Mouse (Mus musculus): Measurements from ENCODE around the gene Car5b. TPM values are rescaled to one million over a fixed set of nuclear protein-coding genes. Genes with fewer than 3 reads are reported as not detected.
A peak's percentile ranks its signal among the peaks of the same experiment; 100 is the strongest.

Car5b gene
- polyA plus RNA-seq, 1 experiment from 2014 or later = 2.3 TPM

DNA sequence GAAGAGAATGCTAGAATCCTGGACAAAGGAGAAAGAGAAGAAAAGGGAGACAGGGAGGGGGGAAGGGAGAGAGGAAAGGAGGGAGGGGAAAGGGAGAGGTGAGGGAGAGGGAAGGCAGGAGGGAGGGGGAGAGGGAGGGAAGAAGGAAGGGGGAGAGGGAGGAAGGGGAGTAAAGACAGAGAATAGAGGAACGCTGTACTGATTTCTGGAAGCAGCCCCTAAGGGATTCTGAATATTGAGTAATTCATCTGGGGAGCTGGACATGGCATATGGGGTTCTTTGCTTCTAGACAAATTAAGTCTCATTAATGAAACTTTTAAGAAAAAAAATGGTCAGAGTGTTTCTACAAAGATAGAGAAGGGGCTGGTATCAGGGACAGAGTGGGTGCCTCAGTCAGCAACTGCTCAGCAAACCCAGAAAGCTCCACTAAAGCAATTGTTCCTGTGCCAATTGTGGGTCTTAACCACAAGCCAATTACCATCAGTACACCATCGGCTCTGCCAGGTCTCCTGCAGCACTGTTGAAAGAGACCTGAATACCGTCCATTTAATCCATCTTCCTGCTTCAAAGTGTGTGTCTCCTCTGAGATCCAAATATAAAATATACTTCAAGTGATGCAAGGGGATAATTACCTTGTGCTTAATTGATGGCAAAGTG, 40.0 kb downstream of the Car5b start:
- Histone ChIP-seq H3K9me3 (ENCODE audit: low read length) (no peaks in the 10 kb centered on the region), H3K27me3 (ENCODE audit: insufficient read depth, low read length) (peaks cover 2% of the 10 kb centered on the region; the same call in 1 of the 2 replicates), H3K4me1 (ENCODE audit: insufficient read depth, low read length) (no peaks in the 10 kb centered on the region), H3K4me2 (replicated peaks; ENCODE audit: low read depth, low read length) (no peak overlapping the region), H3K27ac (ENCODE audit: low read length) (no peak overlapping the region), H3K9ac (replicated peaks; ENCODE audit: low read length) (no peak overlapping the region), H3K36me3 (ENCODE audit: insufficient read depth, low read length) (no peaks in the 10 kb centered on the region), H3K4me3 (ENCODE audit: low read length) (no peak overlapping the region)
- no peak for ATAC-seq (ENCODE audit: low FRiP score, low TSS enrichment)
- 68% methylated on average over 3 of the region's 3 CpGs for WGBS

- Histone ChIP-seq H3K4me3 (ENCODE audit: low read length) (no peak overlapping the region), H3K4me2 (replicated peaks; ENCODE audit: low read depth, low read length) (no peak overlapping the region), H3K9ac (replicated peaks; ENCODE audit: low read length) (no peak overlapping the region), H3K9me3 (ENCODE audit: low read length) (no peaks in the 10 kb centered on the region), H3K36me3 (ENCODE audit: insufficient read depth, low read length) (no peaks in the 10 kb centered on the region), H3K4me1 (ENCODE audit: insufficient read depth, low read length) (no peaks in the 10 kb centered on the region), H3K27ac (ENCODE audit: low read length) (no peak overlapping the region), H3K27me3 (ENCODE audit: insufficient read depth, low read length) (peaks cover 2% of the 10 kb centered on the region; the same call in 1 of the 2 replicates)
- 78% methylated on average over 6 of the region's 6 CpGs for WGBS
- no peak for ATAC-seq (ENCODE audit: low FRiP score, low TSS enrichment)
These were observed 45.7 kb downstream of the Car5b start for GRCm38 (mm10) chrX:163982129-163982528.

GRCm38 (mm10) chrX:163981500-163981899, 46.3 kb downstream of the Car5b start:
- Histone ChIP-seq H3K27ac (ENCODE audit: low read length) (no peak overlapping the region), H3K4me1 (ENCODE audit: insufficient read depth, low read length) (no peaks in the 10 kb centered on the region), H3K9ac (replicated peaks; ENCODE audit: low read length) (no peak overlapping the region), H3K27me3 (ENCODE audit: insufficient read depth, low read length) (peaks cover 2% of the 10 kb centered on the region; the same call in 1 of the 2 replicates), H3K4me3 (ENCODE audit: low read length) (no peak overlapping the region), H3K9me3 (ENCODE audit: low read length) (no peaks in the 10 kb centered on the region), H3K36me3 (ENCODE audit: insufficient read depth, low read length) (no peaks in the 10 kb centered on the region), H3K4me2 (replicated peaks; ENCODE audit: low read depth, low read length) (no peak overlapping the region)
- 54% methylated on average over 4 of the region's 4 CpGs for WGBS
- no peak for ATAC-seq (ENCODE audit: low FRiP score, low TSS enrichment)

GRCm38 (mm10) chrX:163981092-163981491, 46.7 kb downstream of the Car5b start:
- Histone ChIP-seq H3K9me3 (ENCODE audit: low read length) (no peaks in the 10 kb centered on the region), H3K27me3 (ENCODE audit: insufficient read depth, low read length) (peaks cover 2% of the 10 kb centered on the region; the same call in 1 of the 2 replicates), H3K9ac (replicated peaks; ENCODE audit: low read length) (no peak overlapping the region), H3K4me2 (replicated peaks; ENCODE audit: low read depth, low read length) (no peak overlapping the region), H3K4me1 (ENCODE audit: insufficient read depth, low read length) (no peaks in the 10 kb centered on the region), H3K36me3 (ENCODE audit: insufficient read depth, low read length) (no peaks in the 10 kb centered on the region), H3K27ac (ENCODE audit: low read length) (no peak overlapping the region), H3K4me3 (ENCODE audit: low read length) (no peak overlapping the region)
- ATAC-seq (ENCODE audit: low FRiP score, low TSS enrichment) = no peak
- 93% methylated on average over 1 of the region's 1 CpGs for WGBS

- Histone ChIP-seq H3K4me3 (ENCODE audit: low read length) (peak within 1 kb of the TSS; percentile 74), H3K9me3 (ENCODE audit: low read length) (peaks cover under 1% of the 10 kb centered on the region; the same call in 1 of the 2 replicates), H3K27me3 (ENCODE audit: insufficient read depth, low read length) (peaks cover 5% of the 10 kb centered on the region; the same call in 1 of the 2 replicates), H3K27ac (ENCODE audit: low read length) (peak within 1 kb of the TSS; percentile 99), H3K4me2 (replicated peaks; ENCODE audit: low read depth, low read length) (peak within 1 kb of the TSS; percentile 60), H3K9ac (replicated peaks; ENCODE audit: low read length) (peak within 1 kb of the TSS; percentile 85), H3K4me1 (ENCODE audit: insufficient read depth, low read length) (0 out of 2 replicates have a peak, but pooled peaks cover 3% of the 10 kb centered on the region), H3K36me3 (ENCODE audit: insufficient read depth, low read length) (peaks cover 13% of the 10 kb centered on the region; the same call in 1 of the 2 replicates)
- ATAC-seq (ENCODE audit: low FRiP score, low TSS enrichment) = peak; percentile 95
- 11% methylated on average over 29 of the region's 29 CpGs for WGBS
These were observed 69.3 kb downstream of the Car5b start, which contains the start of gene Zrsr2 for GRCm38 (mm10) chrX:163958467-163958875. Zrsr2 (minus strand) TSS chrX:163958661.

- peak; percentile 94 for ATAC-seq (ENCODE audit: low FRiP score, low TSS enrichment)
These were observed 69.9 kb downstream of the Car5b start for GRCm38 (mm10) chrX:163957803-163958466.

GRCm38 (mm10) chrX:163957381-163957780, 70.4 kb downstream of the Car5b start:
- Histone ChIP-seq H3K4me2 (replicated peaks; ENCODE audit: low read depth, low read length) (peak overlapping the region; percentile 60), H3K9me3 (ENCODE audit: low read length) (no peaks in the 10 kb centered on the region; the same call in 1 of the 2 replicates), H3K4me3 (ENCODE audit: low read length) (peak overlapping the region; percentile 74), H3K27ac (ENCODE audit: low read length) (peak overlapping the region; percentile 99), H3K27me3 (ENCODE audit: insufficient read depth, low read length) (peaks cover 5% of the 10 kb centered on the region; the same call in 1 of the 2 replicates), H3K36me3 (ENCODE audit: insufficient read depth, low read length) (peaks cover 18% of the 10 kb centered on the region; the same call in 1 of the 2 replicates), H3K9ac (replicated peaks; ENCODE audit: low read length) (peak overlapping the region; percentile 85), H3K4me1 (ENCODE audit: insufficient read depth, low read length) (0 out of 2 replicates have a peak, but pooled peaks cover 3% of the 10 kb centered on the region)
- 37% methylated on average over 12 of the region's 12 CpGs for WGBS
- no peak for ATAC-seq (ENCODE audit: low FRiP score, low TSS enrichment)

More at GRCm38 (mm10) chrX:163957803-163958466, 69.9 kb downstream of the Car5b start:
- Histone ChIP-seq H3K4me2 (replicated peaks; ENCODE audit: low read depth, low read length) (peak overlapping the region; percentile 60), H3K9me3 (ENCODE audit: low read length) (no peaks in the 10 kb centered on the region; the same call in 1 of the 2 replicates), H3K27ac (ENCODE audit: low read length) (peak overlapping the region; percentile 99), H3K4me1 (ENCODE audit: insufficient read depth, low read length) (0 out of 2 replicates have a peak, but pooled peaks cover 3% of the 10 kb centered on the region), H3K4me3 (ENCODE audit: low read length) (peak overlapping the region; percentile 74), H3K9ac (replicated peaks; ENCODE audit: low read length) (peak overlapping the region; percentile 85), H3K36me3 (ENCODE audit: insufficient read depth, low read length) (peaks cover 18% of the 10 kb centered on the region; the same call in 1 of the 2 replicates), H3K27me3 (ENCODE audit: insufficient read depth, low read length) (peaks cover 5% of the 10 kb centered on the region; the same call in 1 of the 2 replicates)
- 30% methylated on average over 44 of the region's 67 CpGs for WGBS

DNA sequence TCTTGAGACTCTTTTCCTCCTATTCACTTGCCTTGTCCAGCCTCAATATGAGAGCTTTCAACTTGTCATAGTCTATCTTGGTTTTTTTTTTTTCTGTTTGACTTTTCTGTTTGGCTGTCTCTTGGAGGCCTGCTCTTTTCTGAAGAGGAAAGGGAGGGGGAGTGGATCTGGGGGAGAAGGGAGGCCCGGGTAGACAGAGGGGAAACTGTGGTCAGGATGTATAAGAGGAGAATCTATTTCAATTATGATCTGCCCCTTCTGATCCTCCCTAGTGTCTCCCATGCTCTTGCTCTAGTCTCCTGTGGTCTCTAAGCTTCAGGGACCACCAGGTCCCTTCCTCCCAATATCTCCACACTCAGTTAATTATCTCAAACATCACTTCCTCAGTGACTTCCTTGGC, 76.2 kb downstream of the Car5b start:
- no peaks in the 10 kb centered on the region; the same call in 1 of the 2 replicates for H3K27me3 ChIP-seq (ENCODE audit: insufficient read depth, low read length)
- H3K4me3 ChIP-seq (ENCODE audit: low read length) = no peak overlapping the region
- no peaks in the 10 kb centered on the region for H3K4me1 ChIP-seq (ENCODE audit: insufficient read depth, low read length)
- 75% methylated on average over 1 of the region's 1 CpGs for WGBS
- H3K9ac ChIP-seq (replicated peaks; ENCODE audit: low read length) = no peak overlapping the region
- no peak overlapping the region for H3K27ac ChIP-seq (ENCODE audit: low read length)
- H3K36me3 ChIP-seq (ENCODE audit: insufficient read depth, low read length) = peaks cover 41% of the 10 kb centered on the region
- no peaks in the 10 kb centered on the region for H3K9me3 ChIP-seq (ENCODE audit: low read length)
- no peak overlapping the region for H3K4me2 ChIP-seq (replicated peaks; ENCODE audit: low read depth, low read length)
- no peak for ATAC-seq (ENCODE audit: low FRiP score, low TSS enrichment)

GRCm38 (mm10) chrX:163944381-163944780, 83.4 kb downstream of the Car5b start:
- Histone ChIP-seq H3K9ac (replicated peaks; ENCODE audit: low read length) (no peak overlapping the region), H3K36me3 (ENCODE audit: insufficient read depth, low read length) (peaks cover 30% of the 10 kb centered on the region), H3K27ac (ENCODE audit: low read length) (no peak overlapping the region), H3K4me1 (ENCODE audit: insufficient read depth, low read length) (no peaks in the 10 kb centered on the region), H3K4me3 (ENCODE audit: low read length) (no peak overlapping the region), H3K4me2 (replicated peaks; ENCODE audit: low read depth, low read length) (no peak overlapping the region), H3K27me3 (ENCODE audit: insufficient read depth, low read length) (peaks cover 3% of the 10 kb centered on the region; the same call in 1 of the 2 replicates), H3K9me3 (ENCODE audit: low read length) (no peaks in the 10 kb centered on the region)
- 82% methylated on average over 3 of the region's 3 CpGs for WGBS
- ATAC-seq (ENCODE audit: low FRiP score, low TSS enrichment) = no peak
